Mouse (Mus musculus) intestine, embryonic 14.5 days (tissue): ENCODE results near the gene Bcl7c. TPM values are rescaled to one million over a fixed set of nuclear protein-coding genes. Genes with fewer than 3 reads are reported as not detected.

Experiments used
- ATAC-seq: fragments of 200-750 bp; cut with Nextera tagmentation; replicated peaks from 2 replicates; pipeline ENCODE4 v1.8.0; 2017; ENCODE audit warnings: low read depth, moderate number of reproducible peaks, moderate TSS enrichment, moderate library complexity; ENCODE audit not compliant: low FRiP score, low TSS enrichment
- DNase-seq: peaks from one replicate; pipeline ENCODE4 v3.0.0-alpha.2; 2018; ENCODE audit warnings: low spot score
- H3K27ac ChIP-seq: fragments of 300-500 bp; sonication (generic); 2 replicates; pipeline ENCODE4 v1.5.1; 2014; ENCODE audit warnings: low read depth, mild to moderate bottlenecking, control low read depth
- H3K27me3 ChIP-seq: fragments of 300-500 bp; sonication (generic); replicated peaks from 2 replicates; pipeline ENCODE4 v1.6.1; 2014; ENCODE audit warnings: low read length, control low read depth; ENCODE audit not compliant: control insufficient read depth, insufficient read depth
- H3K36me3 ChIP-seq: fragments of 300-500 bp; sonication (generic); 2 replicates; pipeline ENCODE4 v1.6.1; 2014; ENCODE audit warnings: low read length, control low read depth; ENCODE audit not compliant: control insufficient read depth, insufficient read depth
- H3K4me1 ChIP-seq: fragments of 300-500 bp; sonication (generic); replicated peaks from 2 replicates; pipeline ENCODE4 v1.6.1; 2014; ENCODE audit warnings: low read length, control low read depth, mixed read lengths; ENCODE audit not compliant: control insufficient read depth, insufficient read depth
- H3K4me2 ChIP-seq: fragments of 300-500 bp; sonication (generic); 2 replicates; pipeline ENCODE4 v1.6.1; 2014; ENCODE audit warnings: low read length
- H3K4me3 ChIP-seq: fragments of 300-500 bp; sonication (generic); 2 replicates; pipeline ENCODE4 v1.5.1; 2014; ENCODE audit warnings: low read depth, low read length, control low read depth, mixed read lengths
- H3K9ac ChIP-seq: fragments of 300-500 bp; sonication (generic); 2 replicates; pipeline ENCODE4 v1.6.1; 2014; ENCODE audit warnings: mild to moderate bottlenecking, low read length
- H3K9me3 ChIP-seq: fragments of 300-500 bp; sonication (generic); 2 replicates; pipeline ENCODE4 v1.6.1; 2016; ENCODE audit warnings: low read length, control low read depth; ENCODE audit not compliant: control insufficient read depth
- WGBS: fragments of 180-500 bp; shearing (Covaris S2); extraction: QIAGEN DNeasy Blood & Tissue Kit; methylation state at CpG from one replicate; pipeline ENCODE4 v1.1.7; 2014; 5-methylcytosine and 5-hydroxymethylcytosine counted together
- polyA plus RNA-seq: library from polyadenylated mRNA; unstranded; fragments of >200 nt; fragmentation: Nextera tagmentation; extraction: Ambion mirVana; gene quantifications from 2 replicates; pipeline ENCODE4 v1.2.1, GENCODE M21; 2014

The Bcl7c gene
- polyA plus RNA-seq, 1 experiment from 2014 or later, result 56.4 TPM

DNA sequence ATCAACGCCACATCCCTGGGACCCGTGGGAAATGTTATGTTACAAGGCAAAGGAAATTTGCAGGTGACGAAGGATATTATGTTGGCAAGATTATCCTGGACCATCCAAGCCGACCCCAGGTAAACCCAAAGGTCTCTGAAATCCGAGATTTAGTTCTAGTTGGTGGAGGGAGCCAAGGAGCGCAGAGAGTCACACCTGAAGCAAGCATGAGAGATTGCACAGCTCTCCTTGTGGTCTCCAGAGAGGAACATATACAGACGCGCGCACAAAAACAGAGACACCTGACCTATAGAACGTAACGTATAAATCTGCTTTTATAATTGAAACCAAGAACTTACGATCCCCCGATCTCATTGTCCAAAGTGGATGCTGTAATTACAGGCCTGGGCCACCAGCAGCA lies 28.2 kb downstream of the Bcl7c start:
- H3K4me1 ChIP-seq, result peaks cover 9% of the 10 kb centered on the region; the same call in 1 of the 2 replicates
- no peak overlapping the region for H3K27ac ChIP-seq
- DNase-seq (no peak), ATAC-seq (no peak)
- no peak overlapping the region for H3K4me2 ChIP-seq
- no peak overlapping the region for H3K9ac ChIP-seq
- no peaks in the 10 kb centered on the region for H3K9me3 ChIP-seq
- H3K4me3 ChIP-seq, result no peak overlapping the region
- WGBS, result 85% methylated on average over 13 of the region's 13 CpGs
- H3K36me3 ChIP-seq, result no peaks in the 10 kb centered on the region
- no peaks in the 10 kb centered on the region for H3K27me3 ChIP-seq

DNA sequence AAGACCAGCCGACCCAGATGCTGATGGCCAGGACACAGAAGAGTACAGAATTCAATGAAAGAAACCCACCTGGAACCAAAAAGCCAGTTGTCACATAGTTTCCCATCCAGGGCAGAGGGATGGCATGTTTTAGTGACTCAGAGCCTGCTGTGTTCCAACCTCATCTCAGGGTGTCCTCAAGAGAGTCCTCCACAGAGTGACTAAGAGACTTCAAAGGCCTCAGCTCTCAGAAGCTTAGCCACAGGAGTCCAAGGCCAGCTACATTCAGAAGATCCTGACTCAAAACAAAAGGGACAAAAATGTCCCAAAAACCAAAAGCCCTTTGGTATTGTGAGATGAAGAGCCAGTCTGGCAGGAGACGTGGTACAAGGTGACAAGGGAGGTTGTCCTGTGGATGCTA lies 29.9 kb downstream of the Bcl7c start:
- H3K27ac ChIP-seq, result no peak overlapping the region
- ATAC-seq, result no peak
- H3K36me3 ChIP-seq, result no peaks in the 10 kb centered on the region
- no peak overlapping the region for H3K4me2 ChIP-seq
- no peaks in the 10 kb centered on the region for H3K27me3 ChIP-seq
- WGBS, result 80% methylated on average over 2 of the region's 2 CpGs
- H3K4me1 ChIP-seq, result no peaks in the 10 kb centered on the region
- no peak overlapping the region for H3K9ac ChIP-seq
- H3K4me3 ChIP-seq, result no peak overlapping the region
- no peaks in the 10 kb centered on the region for H3K9me3 ChIP-seq
- DNase-seq, result no peak

DNA sequence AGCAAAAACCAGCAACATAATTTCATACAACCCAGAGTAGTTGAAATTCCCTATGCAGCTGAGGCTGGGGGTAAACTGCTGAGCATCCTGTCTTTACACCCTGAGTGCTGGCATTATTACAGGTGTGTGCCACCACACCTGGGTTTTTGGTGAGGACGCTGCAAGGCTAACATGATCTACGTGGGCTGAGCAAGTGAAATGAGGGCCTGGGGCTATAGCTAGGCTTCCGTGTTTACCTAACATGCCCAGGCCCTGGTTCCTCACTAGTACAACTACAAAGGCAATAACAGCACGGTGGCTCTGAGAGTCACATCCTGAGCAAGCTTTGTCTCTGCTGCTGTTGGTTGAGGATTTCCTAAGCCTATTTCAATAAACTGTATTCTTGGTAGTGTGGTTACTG lies 31.1 kb downstream of the Bcl7c start:
- H3K27ac ChIP-seq, result no peak overlapping the region
- no peaks in the 10 kb centered on the region for H3K4me1 ChIP-seq
- no peak for DNase-seq
- no peaks in the 10 kb centered on the region for H3K36me3 ChIP-seq
- no peak overlapping the region for H3K4me2 ChIP-seq
- no peak for ATAC-seq
- 95% methylated on average over 4 of the region's 4 CpGs for WGBS
- no peaks in the 10 kb centered on the region for H3K9me3 ChIP-seq
- H3K27me3 ChIP-seq, result no peaks in the 10 kb centered on the region
- no peak overlapping the region for H3K4me3 ChIP-seq
- no peak overlapping the region for H3K9ac ChIP-seq

DNA sequence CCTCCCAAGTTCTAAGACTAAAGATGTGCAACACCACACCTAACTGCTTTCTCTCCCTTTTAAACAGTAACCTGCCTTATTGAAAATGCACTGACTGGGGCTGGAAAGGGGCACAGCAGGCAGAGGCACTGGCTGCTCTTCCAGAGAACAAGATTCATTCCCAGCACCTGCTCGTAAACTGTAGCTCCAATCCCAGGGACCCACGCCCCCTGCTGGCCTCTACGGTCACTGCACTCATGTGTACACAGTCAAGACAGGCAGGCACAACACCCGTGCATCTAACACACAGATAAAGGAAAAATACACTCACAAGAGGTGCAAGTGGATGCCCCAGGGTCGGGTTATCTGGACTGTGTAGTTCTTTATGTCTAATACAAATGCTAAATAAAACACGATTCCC lies 31.7 kb downstream of the Bcl7c start:
- Histone ChIP-seq H3K4me1 (no peaks in the 10 kb centered on the region), H3K4me3 (no peak overlapping the region), H3K36me3 (no peaks in the 10 kb centered on the region), H3K27ac (no peak overlapping the region), H3K9ac (no peak overlapping the region), H3K9me3 (no peaks in the 10 kb centered on the region), H3K4me2 (no peak overlapping the region), H3K27me3 (no peaks in the 10 kb centered on the region)
- ATAC-seq (no peak), DNase-seq (peak; percentile 61)
- WGBS, result 68% methylated on average over 6 of the region's 6 CpGs

DNA sequence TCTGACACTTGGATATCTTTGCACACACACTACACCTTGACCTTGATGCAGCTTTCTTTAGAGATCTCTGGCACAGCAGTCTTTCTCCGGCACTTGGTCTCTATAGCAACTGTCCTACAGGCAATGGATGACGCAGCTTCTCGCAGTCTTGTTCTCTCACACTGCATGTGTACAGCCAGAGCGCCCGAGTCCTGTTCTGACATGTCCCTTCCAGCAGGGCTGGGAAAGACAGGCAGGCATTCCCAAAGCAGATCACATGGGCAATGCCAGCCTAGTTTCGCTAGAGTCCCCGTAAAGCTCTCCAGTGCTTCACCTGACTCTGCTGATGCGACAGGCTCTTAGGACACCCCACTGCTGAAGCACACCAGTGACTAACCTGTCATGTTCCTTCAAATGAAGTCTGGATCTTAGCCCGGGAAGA lies 33.3 kb downstream of the Bcl7c start:
- H3K4me1 ChIP-seq, result no peaks in the 10 kb centered on the region
- no peaks in the 10 kb centered on the region for H3K9me3 ChIP-seq
- H3K4me2 ChIP-seq, result no peak overlapping the region
- H3K4me3 ChIP-seq, result no peak overlapping the region
- H3K9ac ChIP-seq, result no peak overlapping the region
- H3K27me3 ChIP-seq, result no peaks in the 10 kb centered on the region
- WGBS, result 72% methylated on average over 9 of the region's 9 CpGs
- no peak overlapping the region for H3K27ac ChIP-seq
- ATAC-seq, result no peak
- H3K36me3 ChIP-seq, result no peaks in the 10 kb centered on the region
- peak; percentile 56 for DNase-seq

DNA sequence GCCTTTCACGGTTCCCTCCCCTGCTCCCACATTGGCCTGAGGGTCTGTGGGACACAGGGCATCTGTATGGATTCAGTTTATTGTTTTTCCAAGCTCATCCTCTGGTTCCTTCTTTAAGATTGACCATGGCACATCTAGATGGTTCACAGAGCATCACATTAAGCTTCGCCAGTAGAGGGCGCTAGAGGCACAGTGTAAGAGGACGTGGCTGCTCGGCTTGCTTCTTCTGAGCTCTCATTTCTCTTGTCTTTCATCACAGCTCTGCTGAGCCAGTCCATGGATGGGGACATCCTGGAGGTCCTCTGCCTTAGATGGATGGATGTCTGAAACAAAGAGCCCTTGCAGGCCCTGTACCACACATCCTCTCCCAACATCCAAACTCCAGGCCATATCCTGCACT lies 33.8 kb downstream of the Bcl7c start:
- 2% methylated on average over 5 of the region's 5 CpGs for WGBS
- H3K9ac ChIP-seq, result no peak overlapping the region
- no peaks in the 10 kb centered on the region for H3K36me3 ChIP-seq
- no peaks in the 10 kb centered on the region for H3K27me3 ChIP-seq
- no peak overlapping the region for H3K4me2 ChIP-seq
- ATAC-seq (peak; percentile 74), DNase-seq (peak; percentile 94)
- no peaks in the 10 kb centered on the region for H3K4me1 ChIP-seq
- no peaks in the 10 kb centered on the region for H3K9me3 ChIP-seq
- H3K27ac ChIP-seq, result no peak overlapping the region
- no peak overlapping the region for H3K4me3 ChIP-seq

DNA sequence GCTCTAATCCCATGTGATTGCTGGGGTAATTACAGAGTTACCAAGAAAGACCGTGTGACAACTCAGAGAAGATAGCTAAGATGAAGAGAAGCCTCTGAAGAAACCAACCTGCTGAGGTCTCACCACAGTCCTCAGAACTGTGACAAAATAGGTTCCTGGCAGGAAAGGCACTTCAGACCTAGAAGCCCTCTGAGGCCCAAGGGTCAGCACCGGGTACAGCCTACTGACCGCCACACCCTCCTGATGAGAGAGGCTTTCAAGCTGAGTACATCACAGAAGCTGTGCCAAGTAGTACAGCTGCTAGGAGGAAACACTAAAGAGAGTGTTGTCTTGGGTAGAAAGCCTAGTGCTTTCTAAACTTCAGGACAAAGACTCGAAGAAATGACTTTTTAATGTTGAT lies 36.0 kb downstream of the Bcl7c start:
- no peak for ATAC-seq
- 63% methylated on average over 4 of the region's 4 CpGs for WGBS

DNA sequence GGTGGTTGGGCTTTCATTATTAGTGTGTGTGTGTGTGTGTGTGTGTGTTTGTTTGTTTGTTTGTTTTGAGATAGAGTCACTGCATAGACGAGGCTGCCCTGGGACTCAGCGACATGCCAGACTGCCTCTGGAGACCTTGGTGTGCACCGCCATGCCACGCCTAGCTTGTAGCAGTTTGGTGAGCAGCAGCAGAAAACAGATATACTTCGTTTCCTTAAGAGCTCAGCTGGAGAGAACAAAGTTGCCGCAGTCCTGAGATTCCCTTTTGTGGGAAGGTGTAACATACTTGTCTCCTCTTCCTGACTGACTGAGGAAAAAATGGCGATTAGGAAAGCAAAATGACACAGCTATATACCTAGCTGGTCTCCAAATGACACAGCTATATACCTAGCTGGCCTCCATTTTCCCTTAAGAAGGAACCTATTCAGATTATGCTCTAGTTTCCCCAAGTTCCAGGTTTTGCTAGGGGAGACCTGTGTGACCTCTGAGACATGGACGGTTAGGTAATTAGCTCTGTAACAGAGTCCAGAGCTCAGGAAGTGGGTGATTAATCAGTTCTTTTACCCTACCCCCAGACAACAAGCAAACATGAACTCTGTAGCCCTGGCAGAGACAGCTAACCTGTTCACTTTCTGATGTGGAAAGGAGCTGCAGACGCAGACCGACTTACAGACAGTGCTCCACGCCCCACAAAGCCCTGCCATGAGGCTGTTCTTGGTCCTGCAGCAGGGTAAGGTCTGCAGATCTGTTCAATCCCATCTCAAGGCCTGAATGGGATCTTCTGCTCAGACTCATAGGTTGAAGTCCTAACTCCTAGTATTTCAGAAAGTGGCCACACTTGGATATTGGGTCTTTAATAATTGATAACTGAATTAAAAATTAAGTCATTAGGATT lies 36.6 kb downstream of the Bcl7c start:
- H3K4me2 ChIP-seq, result no peak overlapping the region
- no peaks in the 10 kb centered on the region for H3K9me3 ChIP-seq
- no peak overlapping the region for H3K4me3 ChIP-seq
- no peaks in the 10 kb centered on the region for H3K36me3 ChIP-seq
- WGBS, result 46% methylated on average over 11 of the region's 11 CpGs
- ATAC-seq (no peak), DNase-seq (no peak)
- no peaks in the 10 kb centered on the region for H3K4me1 ChIP-seq
- H3K27me3 ChIP-seq, result no peaks in the 10 kb centered on the region
- no peak overlapping the region for H3K27ac ChIP-seq
- H3K9ac ChIP-seq, result no peak overlapping the region

More for the DNA sequence above, 36.0 kb downstream of the Bcl7c start:
- H3K36me3 ChIP-seq, result no peaks in the 10 kb centered on the region
- H3K4me1 ChIP-seq, result no peaks in the 10 kb centered on the region
- no peak overlapping the region for H3K9ac ChIP-seq
- H3K4me3 ChIP-seq, result no peak overlapping the region
- DNase-seq, result no peak
- no peaks in the 10 kb centered on the region for H3K27me3 ChIP-seq
- H3K27ac ChIP-seq, result no peak overlapping the region
- no peaks in the 10 kb centered on the region for H3K9me3 ChIP-seq
- H3K4me2 ChIP-seq, result no peak overlapping the region

DNA sequence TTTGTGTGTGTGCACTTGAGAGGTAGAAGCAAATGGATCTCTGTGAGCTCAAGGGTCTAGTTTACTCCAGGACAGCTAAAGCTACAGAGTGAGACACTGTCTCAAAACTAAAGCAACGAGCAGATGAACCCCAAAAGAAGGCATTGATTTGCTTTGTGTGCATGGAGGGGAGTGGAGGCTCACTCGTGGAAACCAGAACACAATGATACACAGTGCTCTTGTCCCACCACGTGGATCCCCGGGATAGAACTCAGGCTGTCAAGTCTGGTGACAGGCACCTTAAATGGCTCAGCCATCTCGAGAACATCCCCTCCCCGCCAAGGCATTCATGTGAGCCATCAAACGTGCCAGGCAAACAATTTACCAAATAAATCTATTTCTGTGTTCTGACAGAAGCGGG lies 41.6 kb downstream of the Bcl7c start:
- peaks cover 29% of the 10 kb centered on the region for H3K36me3 ChIP-seq
- no peak overlapping the region for H3K9ac ChIP-seq
- no peaks in the 10 kb centered on the region for H3K27me3 ChIP-seq
- H3K4me3 ChIP-seq, result no peak overlapping the region
- no peaks in the 10 kb centered on the region for H3K9me3 ChIP-seq
- ATAC-seq (no peak), DNase-seq (no peak)
- H3K4me2 ChIP-seq, result no peak overlapping the region
- H3K4me1 ChIP-seq, result no peaks in the 10 kb centered on the region
- no peak overlapping the region for H3K27ac ChIP-seq
- WGBS, result 79% methylated on average over 8 of the region's 8 CpGs
